Mouse (Mus musculus) liver, adult 2 months (tissue): ENCODE data around the gene Cr2. TPM values are rescaled to one million over a fixed set of nuclear protein-coding genes. Genes with fewer than 3 reads are reported as not detected.
A peak's percentile ranks its signal among the peaks of the same experiment; 100 is the strongest.
"Not testable (repeated sequence)": the region's sequence is repeated elsewhere in the genome, so short reads cannot be mapped to it uniquely, and the experiment has no call there.

ENCODE experiments used
- DNase-seq: peaks from one replicate; pipeline ENCODE4 v3.0.0-alpha.2; 2011; ENCODE audit warnings: low read depth, low spot score; ENCODE audit errors: extremely low read depth
- H3K27ac ChIP-seq: fragments of 200-500 bp; replicated peaks from 2 replicates; pipeline ENCODE4 v1.5.1; 2012; ENCODE audit warnings: low read depth, mild to moderate bottlenecking, control low read depth, inconsistent platforms, low read length; ENCODE audit not compliant: insufficient read depth
- H3K27me3 ChIP-seq: fragments of 200-500 bp; 2 replicates; pipeline ENCODE4 v1.6.1; 2012; ENCODE audit warnings: mild to moderate bottlenecking, moderate library complexity, low read length, inconsistent platforms; ENCODE audit not compliant: control insufficient read depth, insufficient read depth
- H3K36me3 ChIP-seq: fragments of 200-500 bp; 2 replicates; pipeline ENCODE4 v1.6.1; 2012; ENCODE audit warnings: low read length, inconsistent platforms; ENCODE audit not compliant: control insufficient read depth, insufficient read depth
- H3K4me1 ChIP-seq: fragments of 200-500 bp; 2 replicates; pipeline ENCODE4 v1.6.1; 2011; ENCODE audit warnings: low read length; ENCODE audit not compliant: control insufficient read depth, insufficient read depth
- H3K4me3 ChIP-seq: fragments of 200-500 bp; 2 replicates; pipeline ENCODE4 v1.5.1; 2011; ENCODE audit warnings: low read depth, mild to moderate bottlenecking, control low read depth, low read length, moderate library complexity; ENCODE audit not compliant: insufficient read depth
- H3K79me2 ChIP-seq: fragments of 200-500 bp; 2 replicates; pipeline ENCODE4 v1.6.1; 2012; ENCODE audit warnings: inconsistent platforms, mild to moderate bottlenecking, low read length, moderate library complexity; ENCODE audit not compliant: control insufficient read depth, insufficient read depth
- H3K9ac ChIP-seq: fragments of 200-500 bp; 2 replicates; pipeline ENCODE4 v1.6.1; 2012; ENCODE audit warnings: low read depth, mild to moderate bottlenecking, control low read depth, inconsistent platforms, low read length
- CTCF ChIP-seq: fragments of 200-500 bp; IDR thresholded peaks from 2 replicates; pipeline ENCODE4 v1.5.1; 2011; ENCODE audit warnings: low read depth, low read length, control low read depth
- POLR2A ChIP-seq: fragments of 200-500 bp; IDR thresholded peaks from 2 replicates; pipeline ENCODE4 v1.6.1; 2011; ENCODE audit warnings: low read length, control low read depth; ENCODE audit not compliant: insufficient read depth; ENCODE audit errors: extremely low read depth
- WGBS: fragments of 180-500 bp; shearing (Covaris S2); methylation state at CpG from one replicate; pipeline ENCODE4 v1.1.7; 2018; 5-methylcytosine and 5-hydroxymethylcytosine counted together
- polyA plus RNA-seq: library from polyadenylated mRNA; depleted of rRNA; stranded (reverse); fragments of >200 nt; gene quantifications from 2 replicates; pipeline ENCODE4 v1.2.3, GENCODE M21; 2012; rRNA removed
- total RNA-seq: library from RNA; depleted of rRNA; stranded (reverse); fragments of >200 nt; gene quantifications from 2 replicates; pipeline ENCODE4 v1.2.3, GENCODE M21; 2014; rRNA removed

Cr2 gene
- total RNA-seq (0.18 and 1.0 TPM in 2 replicates), polyA plus RNA-seq (0.04 TPM in 1 of 2 replicates, not detected in the other)

- WGBS: 10% methylated on average over 20 of the region's 20 CpGs
- no peak for TF ChIP-seq POLR2A
- TF ChIP-seq CTCF: peak; percentile 67
- no peak within 1 kb of the TSS for H3K27ac ChIP-seq
Measured at GRCm38 (mm10) chr1:195175980-195176931, at the start of gene Cr2. TSS of gene Cr2 (minus strand) at chr1:195176716.

GRCm38 (mm10) chr1:195221781-195222180 is 45.3 kb upstream of the Cr2 start:
- Histone ChIP-seq H3K79me2 (no peaks in the 10 kb centered on the region), H3K9ac (no peak overlapping the region), H3K27me3 (no peaks in the 10 kb centered on the region), H3K4me3 (no peak overlapping the region), H3K36me3 (no peaks in the 10 kb centered on the region), H3K27ac (peak overlapping the region; percentile 61; the same call in 1 of the 2 replicates), H3K4me1 (peaks cover 6% of the 10 kb centered on the region; the same call in 1 of the 2 replicates)
- WGBS: 14% methylated on average over 2 of the region's 2 CpGs
- TF ChIP-seq POLR2A (no peak), CTCF (no peak)
- peak; percentile 90 for DNase-seq

More at GRCm38 (mm10) chr1:195175980-195176931, at the start of gene Cr2:
- Histone ChIP-seq H3K4me1 (peaks cover 4% of the 10 kb centered on the region; the same call in 1 of the 2 replicates), H3K4me3 (peak within 1 kb of the TSS; percentile 43; the same call in 1 of the 2 replicates), H3K36me3 (no peaks in the 10 kb centered on the region), H3K9ac (peak within 1 kb of the TSS; percentile 45; the same call in 1 of the 2 replicates), H3K27me3 (no peaks in the 10 kb centered on the region), H3K79me2 (no peaks in the 10 kb centered on the region)
- peak; percentile 33 for DNase-seq

GRCm38 (mm10) chr1:195212851-195213250 is 36.3 kb upstream of the Cr2 start:
- DNase-seq, H3K9ac ChIP-seq, H3K27me3 ChIP-seq, H3K79me2 ChIP-seq, H3K4me3 ChIP-seq, H3K4me1 ChIP-seq, H3K27ac ChIP-seq, H3K36me3 ChIP-seq: not testable (repeated sequence)
- 54% methylated on average over 19 of the region's 19 CpGs for WGBS

GRCm38 (mm10) chr1:195184746-195185145 is 8.2 kb upstream of the Cr2 start:
- no peaks in the 10 kb centered on the region for H3K27me3 ChIP-seq
- TF ChIP-seq POLR2A (no peak), CTCF (no peak)
- no peaks in the 10 kb centered on the region for H3K36me3 ChIP-seq
- no peak overlapping the region for H3K27ac ChIP-seq
- no peak overlapping the region for H3K4me3 ChIP-seq
- no peaks in the 10 kb centered on the region for H3K4me1 ChIP-seq
- H3K9ac ChIP-seq: no peak overlapping the region
- DNase-seq: no peak
- H3K79me2 ChIP-seq: no peaks in the 10 kb centered on the region

- Histone ChIP-seq H3K4me3 (no peak overlapping the region), H3K27me3 (no peaks in the 10 kb centered on the region), H3K36me3 (no peaks in the 10 kb centered on the region), H3K27ac (no peak overlapping the region), H3K4me1 (no peaks in the 10 kb centered on the region), H3K9ac (no peak overlapping the region), H3K79me2 (no peaks in the 10 kb centered on the region)
- 82% methylated on average over 9 of the region's 9 CpGs for WGBS
- no peak for DNase-seq
- no peak for TF ChIP-seq CTCF
- no peak for TF ChIP-seq POLR2A
Measured at GRCm38 (mm10) chr1:195164996-195165755, 11.3 kb downstream of the Cr2 start.
